9 mouse cellular contexts compared by ENCODE assay signal in the genomic region with DNA sequence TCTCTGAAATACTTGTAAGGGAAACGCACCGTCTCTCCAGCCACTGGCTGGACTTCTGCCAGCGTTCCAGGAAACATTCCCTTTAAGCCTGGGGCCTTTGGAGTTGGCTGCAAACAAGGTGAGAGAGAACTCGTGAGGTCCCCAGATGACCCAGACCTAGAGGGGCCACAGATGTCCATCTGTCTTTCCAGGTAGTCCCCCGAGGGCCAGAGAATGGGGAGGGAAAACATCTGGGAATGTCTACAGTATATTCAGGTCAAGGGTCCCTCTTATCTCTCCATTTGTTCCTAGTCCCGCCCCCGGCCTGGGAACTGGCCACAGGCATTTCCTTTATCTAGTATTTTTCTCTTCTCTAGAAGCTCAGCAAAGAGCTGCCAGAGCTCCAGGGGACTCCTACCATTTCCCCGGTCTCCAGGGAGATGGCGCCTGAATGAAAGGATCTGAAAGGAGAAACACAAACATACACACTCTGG. TPM values are rescaled to one million over a fixed set of nuclear protein-coding genes. Genes with fewer than 3 reads are reported as not detected.
DNase-seq lines count a peak whose midpoint lies in the region; ATAC-seq lines count a peak whose summit lies in the region.
"Had no signal": no experiment of that assay in that cellular context is flagged by ENCODE, and none has a peak within 500 bp of the region (broad histone marks: within the 10 kb centered on the region; RNA-seq: fewer than 3 reads in every experiment).

No protein-coding gene starts in this region.

- peak overlapping the region; percentile 42 for H3K4me3 ChIP-seq in heart, embryonic 16.5 days (ENCODE audit: low read length)

- 5% methylated on average over 9 of the region's 9 CpGs for WGBS in heart, embryonic 16.5 days

- peak overlapping the region; percentile 54 for H3K9ac ChIP-seq in heart, embryonic 16.5 days (ENCODE audit: low read length)

- peak overlapping the region; percentile 74 for H3K27ac ChIP-seq in heart, embryonic 16.5 days (ENCODE audit: low read length)
- H3K27ac ChIP-seq: macrophage had no signal

- H3K9me3 ChIP-seq in heart, embryonic 16.5 days (replicated peaks; ENCODE audit: control insufficient read depth, low read length) = no peaks in the 10 kb centered on the region

- peak; percentile 14 to 20 for DNase-seq in cerebellum, postnatal 14 days
- DNase-seq in cerebellum, postnatal 36 days = no peak
- peak; percentile 33 for DNase-seq in embryo, embryonic 10 days (ENCODE audit: low spot score)
- peak; percentile 49 for DNase-seq in kidney, postnatal 14 days
- peak; percentile 31 to 34 for DNase-seq in lung, postnatal 4 days

- H3K4me1 ChIP-seq in heart, embryonic 16.5 days (ENCODE audit: control insufficient read depth, insufficient read depth, low read length) = peaks cover 9% of the 10 kb centered on the region

- H3K4me2 ChIP-seq in heart, embryonic 16.5 days (ENCODE audit: low read depth, low read length) = peak overlapping the region; percentile 59

- H3K27me3 ChIP-seq in heart, embryonic 16.5 days (ENCODE audit: control insufficient read depth, insufficient read depth, low read length) = no peaks in the 10 kb centered on the region

- ATAC-seq in heart, embryonic 16.5 days (replicated peaks; ENCODE audit: extremely low read depth, insufficient read depth, low FRiP score) = peak; percentile 52
- no peak for ATAC-seq in inflammation-experienced regulatory T-cells, adult 6 months
- no peak for ATAC-seq in erythroid progenitor cell, adult 5-6 weeks (replicated peaks; ENCODE audit: low FRiP score, poor library complexity, severe bottlenecking)

- no peaks in the 10 kb centered on the region for H3K36me3 ChIP-seq in heart, embryonic 16.5 days (ENCODE audit: control insufficient read depth, insufficient read depth)

RNA-seq across cellular contexts. Expression of a gene that starts 33.9 kb away (rescaled TPM):
- polyA plus RNA-seq in heart, embryonic 16.5 days (2015; fragmentation: Nextera tagmentation; extraction: Ambion mirVana) = 23.2 and 24.3 TPM in 2 replicates
- 1 to 10 TPM; 3.2 to 9.1 (median 7.9) TPM for polyA plus RNA-seq in inflammation-experienced regulatory T-cells, adult 6 months (2017; shearing (Covaris generic))
- 2.9 and 6.7 TPM in 2 replicates for total RNA-seq in erythroid progenitor cell, adult 5-6 weeks (2015; ENCODE audit: low replicate concordance)
- total RNA-seq in erythroid progenitor cell, adult 5-6 weeks (2017; ENCODE audit: low replicate concordance) = 3.8 and 4.2 TPM in 2 replicates

Comparison
In these comparisons a context has a peak if more than half of its experiments do, and no peak if none do; other contexts are left out.
1. DNase-seq: peak in cerebellum, postnatal 14 days (2 of 2), embryo, embryonic 10 days (single experiment), kidney, postnatal 14 days (single experiment) and lung, postnatal 4 days (2 of 2); none in cerebellum, postnatal 36 days (0 of 2).